Mouse (Mus musculus): ENCODE data around the gene Rad18. TPM values are rescaled to one million over a fixed set of nuclear protein-coding genes. Genes with fewer than 3 reads are reported as not detected.
A peak's percentile ranks its signal among the peaks of the same experiment; 100 is the strongest.
"Not testable (repeated sequence)": the region's sequence is repeated elsewhere in the genome, so short reads cannot be mapped to it uniquely, and the experiment has no call there.

Rad18 gene
- polyA plus RNA-seq, 1 experiment from 2014 or later, result 18.4 TPM

- WGBS, result 98% methylated on average over 10 of the region's 10 CpGs
- ATAC-seq, result no peak
- H3K27ac ChIP-seq (ENCODE audit: low read depth, low read length), result no peak overlapping the region
- H3K36me3 ChIP-seq (ENCODE audit: control insufficient read depth, insufficient read depth, low read length), result peaks cover 85% of the 10 kb centered on the region
- H3K27me3 ChIP-seq (replicated peaks; ENCODE audit: control insufficient read depth, insufficient read depth, low read length), result no peaks in the 10 kb centered on the region
- peaks cover 8% of the 10 kb centered on the region for H3K4me1 ChIP-seq (ENCODE audit: control insufficient read depth, insufficient read depth, low read length)
- H3K4me2 ChIP-seq (ENCODE audit: low read length), result no peak overlapping the region
- H3K9me3 ChIP-seq (replicated peaks; ENCODE audit: control insufficient read depth, low read length), result no peaks in the 10 kb centered on the region
- no peak overlapping the region for H3K4me3 ChIP-seq (ENCODE audit: low read depth, low read length)
- H3K9ac ChIP-seq (ENCODE audit: low read length), result no peak overlapping the region
- no peak for DNase-seq (ENCODE audit: low spot score)
Observed at GRCm38 (mm10) chr6:112731386-112731785, 34.9 kb upstream of the Rad18 start.

- Histone ChIP-seq H3K27me3 (replicated peaks; ENCODE audit: control insufficient read depth, insufficient read depth, low read length) (no peaks in the 10 kb centered on the region), H3K9ac (ENCODE audit: low read length) (no peak overlapping the region), H3K4me2 (ENCODE audit: low read length) (peak overlapping the region; percentile 33), H3K27ac (ENCODE audit: low read depth, low read length) (peak overlapping the region; percentile 66), H3K9me3 (replicated peaks; ENCODE audit: control insufficient read depth, low read length) (no peaks in the 10 kb centered on the region), H3K36me3 (ENCODE audit: control insufficient read depth, insufficient read depth, low read length) (peaks cover 80% of the 10 kb centered on the region), H3K4me1 (ENCODE audit: control insufficient read depth, insufficient read depth, low read length) (peaks cover 8% of the 10 kb centered on the region), H3K4me3 (ENCODE audit: low read depth, low read length) (no peak overlapping the region)
- 0% methylated on average over 17 of the region's 17 CpGs for WGBS
- ATAC-seq (peak; percentile 90), DNase-seq (ENCODE audit: low spot score) (peak; percentile 89)
Observed at GRCm38 (mm10) chr6:112728760-112729422, 32.4 kb upstream of the Rad18 start.

- no peaks in the 10 kb centered on the region for H3K27me3 ChIP-seq (replicated peaks; ENCODE audit: control insufficient read depth, insufficient read depth, low read length)
- no peak overlapping the region for H3K27ac ChIP-seq (ENCODE audit: low read depth, low read length)
- H3K9ac ChIP-seq (ENCODE audit: low read length), result no peak overlapping the region
- no peak for ATAC-seq
- no peak overlapping the region for H3K4me2 ChIP-seq (ENCODE audit: low read length)
- WGBS, result 90% methylated on average over 4 of the region's 4 CpGs
- H3K36me3 ChIP-seq (ENCODE audit: control insufficient read depth, insufficient read depth, low read length), result peaks cover 73% of the 10 kb centered on the region
- no peaks in the 10 kb centered on the region for H3K9me3 ChIP-seq (replicated peaks; ENCODE audit: control insufficient read depth, low read length)
- no peak for DNase-seq (ENCODE audit: low spot score)
- H3K4me1 ChIP-seq (ENCODE audit: control insufficient read depth, insufficient read depth, low read length), result peaks cover 8% of the 10 kb centered on the region
- H3K4me3 ChIP-seq (ENCODE audit: low read depth, low read length), result no peak overlapping the region
Observed at GRCm38 (mm10) chr6:112725468-112725867, 29.0 kb upstream of the Rad18 start.

- Histone ChIP-seq H3K9ac (ENCODE audit: low read length) (no peak overlapping the region), H3K27ac (ENCODE audit: low read depth, low read length) (no peak overlapping the region), H3K4me2 (ENCODE audit: low read length) (no peak overlapping the region), H3K27me3 (replicated peaks; ENCODE audit: control insufficient read depth, insufficient read depth, low read length) (no peaks in the 10 kb centered on the region), H3K36me3 (ENCODE audit: control insufficient read depth, insufficient read depth, low read length) (peaks cover 42% of the 10 kb centered on the region), H3K4me1 (ENCODE audit: control insufficient read depth, insufficient read depth, low read length) (no peaks in the 10 kb centered on the region), H3K9me3 (replicated peaks; ENCODE audit: control insufficient read depth, low read length) (no peaks in the 10 kb centered on the region), H3K4me3 (ENCODE audit: low read depth, low read length) (no peak overlapping the region)
- DNase-seq (ENCODE audit: low spot score) (no peak), ATAC-seq (no peak)
- 98% methylated on average over 5 of the region's 5 CpGs for WGBS
Observed at GRCm38 (mm10) chr6:112720409-112721080, 24.1 kb upstream of the Rad18 start.

- Histone ChIP-seq H3K4me2 (ENCODE audit: low read length) (no peak overlapping the region), H3K27me3 (replicated peaks; ENCODE audit: control insufficient read depth, insufficient read depth, low read length) (no peaks in the 10 kb centered on the region), H3K36me3 (ENCODE audit: control insufficient read depth, insufficient read depth, low read length) (peaks cover 37% of the 10 kb centered on the region), H3K27ac (ENCODE audit: low read depth, low read length) (no peak overlapping the region), H3K9ac (ENCODE audit: low read length) (no peak overlapping the region), H3K4me3 (ENCODE audit: low read depth, low read length) (no peak overlapping the region), H3K4me1 (ENCODE audit: control insufficient read depth, insufficient read depth, low read length) (no peaks in the 10 kb centered on the region), H3K9me3 (replicated peaks; ENCODE audit: control insufficient read depth, low read length) (no peaks in the 10 kb centered on the region)
- WGBS, result 97% methylated on average over 1 of the region's 1 CpGs
- ATAC-seq (no peak), DNase-seq (ENCODE audit: low spot score) (no peak)
Observed at GRCm38 (mm10) chr6:112719983-112720382, 23.5 kb upstream of the Rad18 start.

GRCm38 (mm10) chr6:112717168-112717567, 20.7 kb upstream of the Rad18 start:
- no peak overlapping the region for H3K4me3 ChIP-seq (ENCODE audit: low read depth, low read length)
- WGBS, result 59% methylated on average over 5 of the region's 5 CpGs
- H3K27me3 ChIP-seq (replicated peaks; ENCODE audit: control insufficient read depth, insufficient read depth, low read length), result no peaks in the 10 kb centered on the region
- DNase-seq (ENCODE audit: low spot score) (peak; percentile 62), ATAC-seq (peak; percentile 65)
- H3K4me2 ChIP-seq (ENCODE audit: low read length), result no peak overlapping the region
- H3K4me1 ChIP-seq (ENCODE audit: control insufficient read depth, insufficient read depth, low read length), result no peaks in the 10 kb centered on the region
- no peaks in the 10 kb centered on the region for H3K9me3 ChIP-seq (replicated peaks; ENCODE audit: control insufficient read depth, low read length)
- H3K36me3 ChIP-seq (ENCODE audit: control insufficient read depth, insufficient read depth, low read length), result peaks cover 20% of the 10 kb centered on the region
- H3K27ac ChIP-seq (ENCODE audit: low read depth, low read length), result no peak overlapping the region
- no peak overlapping the region for H3K9ac ChIP-seq (ENCODE audit: low read length)

- Histone ChIP-seq H3K36me3 (ENCODE audit: control insufficient read depth, insufficient read depth, low read length) (peaks cover 6% of the 10 kb centered on the region; the same call in 1 of the 2 replicates), H3K27me3 (replicated peaks; ENCODE audit: control insufficient read depth, insufficient read depth, low read length) (no peaks in the 10 kb centered on the region), H3K9ac (ENCODE audit: low read length) (no peak overlapping the region), H3K4me1 (ENCODE audit: control insufficient read depth, insufficient read depth, low read length) (no peaks in the 10 kb centered on the region), H3K4me3 (ENCODE audit: low read depth, low read length) (no peak overlapping the region), H3K27ac (ENCODE audit: low read depth, low read length) (no peak overlapping the region), H3K4me2 (ENCODE audit: low read length) (no peak overlapping the region), H3K9me3 (replicated peaks; ENCODE audit: control insufficient read depth, low read length) (no peaks in the 10 kb centered on the region)
- 90% methylated on average over 3 of the region's 3 CpGs for WGBS
- no peak for ATAC-seq
- no peak for DNase-seq (ENCODE audit: low spot score)
Observed at GRCm38 (mm10) chr6:112713951-112714350, 17.5 kb upstream of the Rad18 start.

GRCm38 (mm10) chr6:112702296-112702695, 5.8 kb upstream of the Rad18 start:
- not testable (repeated sequence) for H3K4me2 ChIP-seq (ENCODE audit: low read length); H3K27ac ChIP-seq (ENCODE audit: low read depth, low read length)
- WGBS, result 80% methylated on average over 4 of the region's 4 CpGs

GRCm38 (mm10) chr6:112700392-112700791, 3.9 kb upstream of the Rad18 start:
- Histone ChIP-seq H3K27me3 (replicated peaks; ENCODE audit: control insufficient read depth, insufficient read depth, low read length) (no peaks in the 10 kb centered on the region), H3K9me3 (replicated peaks; ENCODE audit: control insufficient read depth, low read length) (no peaks in the 10 kb centered on the region), H3K4me2 (ENCODE audit: low read length) (no peak overlapping the region), H3K27ac (ENCODE audit: low read depth, low read length) (no peak overlapping the region), H3K4me3 (ENCODE audit: low read depth, low read length) (no peak overlapping the region), H3K4me1 (ENCODE audit: control insufficient read depth, insufficient read depth, low read length) (peaks cover 5% of the 10 kb centered on the region; the same call in 1 of the 2 replicates), H3K36me3 (ENCODE audit: control insufficient read depth, insufficient read depth, low read length) (no peaks in the 10 kb centered on the region), H3K9ac (ENCODE audit: low read length) (no peak overlapping the region)
- DNase-seq (ENCODE audit: low spot score), result peak; percentile 59
- ATAC-seq, result no peak
- 0% methylated on average over 1 of the region's 1 CpGs for WGBS

More at GRCm38 (mm10) chr6:112702296-112702695, 5.8 kb upstream of the Rad18 start:
- H3K9ac ChIP-seq (ENCODE audit: low read length); DNase-seq (ENCODE audit: low spot score); H3K4me1 ChIP-seq (ENCODE audit: control insufficient read depth, insufficient read depth, low read length); H3K4me3 ChIP-seq (ENCODE audit: low read depth, low read length); ATAC-seq; H3K36me3 ChIP-seq (ENCODE audit: control insufficient read depth, insufficient read depth, low read length); H3K9me3 ChIP-seq (replicated peaks; ENCODE audit: control insufficient read depth, low read length); H3K27me3 ChIP-seq (replicated peaks; ENCODE audit: control insufficient read depth, insufficient read depth, low read length): not testable (repeated sequence)

Measured in forebrain, embryonic 14.5 days (tissue).